ENCODE assay signal across 10 mouse cellular contexts in genomic region chr14:76217178-76217500, GRCm38 (mm10).
A peak's percentile ranks its signal among the peaks of the same experiment; 100 is the strongest.
DNase-seq lines count a peak whose midpoint lies in the region; ATAC-seq lines count a peak whose summit lies in the region.
"Had no signal": no experiment of that assay in that cellular context is flagged by ENCODE, and none has a peak within 500 bp of the region (broad histone marks: within the 10 kb centered on the region; RNA-seq: fewer than 3 reads in every experiment).

No protein-coding gene starts in this region.

- no peaks in the 10 kb centered on the region for H3K27me3 ChIP-seq in liver, embryonic 11.5 days (replicated peaks; ENCODE audit: control insufficient read depth, insufficient read depth, low read length)
- H3K27me3 ChIP-seq in stomach, embryonic 14.5 days (ENCODE audit: control insufficient read depth, insufficient read depth, low read length), result no peaks in the 10 kb centered on the region
- H3K27me3 ChIP-seq: megakaryocyte, embryonic 14.5 days had no signal

- peak; percentile 54 for DNase-seq in gastrocnemius, adult 18-20 months (ENCODE audit: low spot score)
- no peak for DNase-seq in gastrocnemius, postnatal 4 days (ENCODE audit: low spot score in 2 of 2)
- DNase-seq in CD8-positive naive resting alpha-beta T cell, adult 2 months (ENCODE audit: low read depth in 2 of 2, low spot score in 2 of 2), result peak; percentile 32 to 40
- DNase-seq in liver, embryonic 11.5 days (ENCODE audit: low spot score), result no peak
- DNase-seq in frontal cortex, postnatal 25 days (ENCODE audit: low spot score in 2 of 2), result no peak
- DNase-seq in layer of hippocampus, adult 18-20 months (ENCODE audit: low spot score in 2 of 2), result no peak
- DNase-seq in heart, postnatal 4 days, result no peak

- H3K4me1 ChIP-seq in liver, embryonic 11.5 days (replicated peaks; ENCODE audit: control insufficient read depth, insufficient read depth, low read length), result 0 out of 2 replicates have a peak, but pooled peaks cover 5% of the 10 kb centered on the region
- H3K4me1 ChIP-seq in stomach, embryonic 14.5 days (ENCODE audit: control insufficient read depth, insufficient read depth, low read length), result peaks cover 5% of the 10 kb centered on the region; the same call in 1 of the 2 replicates
- H3K4me1 ChIP-seq: heart, embryonic 13.5 days; megakaryocyte, embryonic 14.5 days had no signal

- no peak overlapping the region for H3K27ac ChIP-seq in liver, embryonic 11.5 days (ENCODE audit: low read depth, low read length)
- peak overlapping the region; percentile 71; the same call in 1 of the 2 replicates for H3K27ac ChIP-seq in stomach, embryonic 14.5 days (ENCODE audit: low read length)
- H3K27ac ChIP-seq: heart, embryonic 13.5 days had no signal

- H3K9ac ChIP-seq in liver, embryonic 11.5 days (ENCODE audit: low read depth, low read length), result no peak overlapping the region
- no peak overlapping the region for H3K9ac ChIP-seq in stomach, embryonic 14.5 days (replicated peaks; ENCODE audit: low read depth, low read length)
- H3K9ac ChIP-seq: heart, embryonic 13.5 days had no signal

- H3K4me3 ChIP-seq in liver, embryonic 11.5 days (ENCODE audit: low read depth, low read length), result no peak overlapping the region
- H3K4me3 ChIP-seq in stomach, embryonic 14.5 days (ENCODE audit: low read depth, low read length), result no peak overlapping the region
- H3K4me3 ChIP-seq: heart, embryonic 13.5 days; megakaryocyte, embryonic 14.5 days had no signal

- peak overlapping the region; percentile 4; the same call in 1 of the 2 replicates for H3K4me2 ChIP-seq in liver, embryonic 11.5 days
- H3K4me2 ChIP-seq in stomach, embryonic 14.5 days (replicated peaks; ENCODE audit: low read depth, low read length), result no peak overlapping the region
- H3K4me2 ChIP-seq: heart, embryonic 13.5 days had no signal

- H3K36me3 ChIP-seq in liver, embryonic 11.5 days (ENCODE audit: control insufficient read depth, insufficient read depth, low read length), result no peaks in the 10 kb centered on the region
- H3K36me3 ChIP-seq in stomach, embryonic 14.5 days (ENCODE audit: control insufficient read depth, insufficient read depth, low read length), result no peaks in the 10 kb centered on the region
- H3K36me3 ChIP-seq: heart, embryonic 13.5 days had no signal

- no peak for ATAC-seq in liver, embryonic 11.5 days (replicated peaks; ENCODE audit: low FRiP score)
- no peak for ATAC-seq in stomach, embryonic 14.5 days (ENCODE audit: insufficient number of reproducible peaks, insufficient read depth, low FRiP score, low read depth)

- 57% methylated on average over 9 of the region's 9 CpGs for WGBS in liver, embryonic 11.5 days
- WGBS in stomach, embryonic 14.5 days, result 66% methylated on average over 9 of the region's 9 CpGs

- no peaks in the 10 kb centered on the region for H3K9me3 ChIP-seq in liver, embryonic 11.5 days (ENCODE audit: control insufficient read depth, low read length)
- H3K9me3 ChIP-seq in stomach, embryonic 14.5 days (ENCODE audit: control insufficient read depth, low read depth, low read length), result no peaks in the 10 kb centered on the region; the same call in 1 of the 2 replicates

Comparison
In these comparisons a context has a peak if more than half of its experiments do, and no peak if none do; other contexts are left out.
1. DNase-seq: peak in gastrocnemius, adult 18-20 months (single experiment) and CD8-positive naive resting alpha-beta T cell, adult 2 months (2 of 2); none in gastrocnemius, postnatal 4 days (0 of 2), liver, embryonic 11.5 days (single experiment), frontal cortex, postnatal 25 days (0 of 2), layer of hippocampus, adult 18-20 months (0 of 2) and heart, postnatal 4 days (single experiment).